Mouse (Mus musculus): ENCODE results near the gene Slit3.

Slit3 gene

GRCm38 (mm10) chr11:35470853-35471252 is 349.8 kb downstream of the Slit3 start:
- no peak for DNase-seq

GRCm38 (mm10) chr11:35472842-35473616 is 352.0 kb downstream of the Slit3 start:
- no peak for DNase-seq

GRCm38 (mm10) chr11:35473617-35473996 is 352.6 kb downstream of the Slit3 start:
- no peak for DNase-seq

DNA sequence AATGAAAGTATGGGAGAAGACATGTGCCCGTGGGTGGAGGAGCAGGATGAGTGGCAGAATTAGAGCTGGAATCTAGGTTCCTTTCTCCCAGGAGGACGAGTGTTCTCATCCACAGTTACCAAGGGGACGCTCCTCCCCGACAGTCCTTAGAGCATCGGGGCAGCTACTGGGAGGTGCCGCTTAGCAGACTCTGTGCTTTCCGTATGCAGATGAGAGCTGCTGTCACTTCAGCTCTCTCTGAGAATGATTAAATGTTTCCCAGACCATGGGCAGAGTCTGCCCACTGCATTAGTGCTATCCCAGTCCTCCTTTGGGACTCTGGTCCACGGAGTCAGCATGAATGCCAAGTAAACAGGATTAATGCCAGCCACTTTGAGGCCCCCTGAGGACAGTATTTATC is 359.1 kb downstream of the Slit3 start:
- DNase-seq = no peak

DNA sequence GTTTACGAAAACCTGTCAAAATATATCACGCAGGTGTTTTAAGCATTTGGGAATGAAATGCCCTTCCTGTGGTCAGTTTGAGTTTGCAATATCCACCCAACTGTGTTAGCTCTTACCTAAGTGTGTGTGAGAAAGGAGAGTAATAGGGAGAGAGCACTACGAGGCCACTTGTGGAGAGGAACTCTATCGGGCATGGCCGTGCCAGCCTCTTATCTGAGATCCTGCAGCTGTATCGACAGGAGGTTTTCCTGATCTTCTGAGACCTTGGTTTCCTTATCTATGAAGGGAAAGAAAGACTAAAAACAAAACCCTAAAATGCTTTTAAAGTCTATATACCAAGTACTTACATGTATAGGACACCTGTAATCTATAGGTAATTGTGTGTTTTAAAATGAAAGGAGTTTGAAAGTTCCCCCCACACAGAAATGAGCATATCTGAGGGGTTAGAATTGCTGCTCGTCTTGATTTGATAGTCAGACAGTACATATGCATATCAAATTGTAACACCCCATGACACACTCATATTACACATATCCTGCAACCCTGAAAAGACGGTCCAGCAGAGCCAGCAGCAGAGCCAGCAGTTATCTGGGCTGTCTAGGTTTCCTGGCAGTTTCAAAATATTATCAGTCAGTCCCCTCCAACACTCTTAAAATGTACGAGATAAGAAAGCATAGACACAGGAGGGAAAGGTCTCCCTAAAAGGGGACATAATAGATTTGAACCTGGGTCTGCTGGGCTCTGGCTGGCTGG is 360.8 kb downstream of the Slit3 start:
- no peak for DNase-seq

DNA sequence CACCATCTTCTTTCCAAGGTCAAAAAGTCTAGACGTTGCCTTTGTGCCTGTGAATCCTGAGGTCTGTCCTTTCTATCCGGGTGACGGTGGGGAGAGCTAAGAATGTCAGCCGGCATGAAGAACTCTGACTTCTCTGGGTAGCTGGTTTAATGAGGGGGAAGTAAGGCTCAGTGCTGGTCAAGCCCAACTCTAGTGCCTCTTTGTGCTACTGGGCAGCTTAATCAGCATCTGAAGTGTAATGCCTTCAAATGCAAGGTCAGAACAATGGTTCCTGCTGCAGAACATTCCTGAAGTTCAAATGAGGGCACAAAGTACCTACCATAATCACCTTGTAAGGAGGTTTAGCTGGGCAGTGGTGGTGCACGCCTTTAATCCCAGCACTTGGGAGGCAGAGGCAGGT is 366.9 kb downstream of the Slit3 start:
- DNase-seq = no peak

DNA sequence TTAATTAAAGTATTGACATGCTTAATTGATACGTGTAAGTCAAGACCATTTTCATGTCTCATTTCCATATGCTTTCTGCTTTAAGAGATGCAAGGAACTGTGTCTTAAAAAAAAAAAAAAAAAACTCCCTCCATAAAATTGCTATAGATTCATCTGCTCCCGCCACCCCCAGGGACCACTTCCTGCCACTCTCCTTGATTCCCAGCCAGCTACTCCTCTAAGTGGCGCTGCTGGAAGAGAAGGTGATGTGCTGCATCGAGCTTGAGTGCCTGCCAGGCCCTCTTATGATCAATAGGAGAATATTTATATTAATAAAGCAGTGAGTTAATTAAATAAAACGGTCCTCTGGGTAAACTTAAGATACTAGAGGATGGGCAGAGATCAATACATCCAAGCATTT is 370.7 kb downstream of the Slit3 start:
- no peak for DNase-seq

DNA sequence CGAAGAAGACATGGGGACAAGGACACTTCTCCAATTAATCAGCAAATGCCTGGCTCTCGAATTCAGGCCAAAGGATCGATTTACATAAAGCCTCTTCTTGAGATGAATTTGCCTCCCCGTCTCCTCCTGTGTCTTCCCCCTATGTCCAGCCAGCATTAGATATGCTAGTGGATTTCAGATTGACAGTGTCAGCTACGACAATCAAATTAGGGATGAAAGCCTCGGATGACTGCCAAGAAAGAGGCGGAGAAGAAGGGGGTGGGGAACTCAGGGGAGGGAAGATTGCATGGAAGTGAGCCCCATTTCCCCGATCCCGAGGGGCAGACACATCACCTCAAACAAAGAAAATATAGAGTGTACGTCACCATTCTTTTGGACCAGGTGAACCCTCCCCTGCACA is 375.9 kb downstream of the Slit3 start:
- DNase-seq = no peak

- no peak for DNase-seq
These were observed 376.9 kb downstream of the Slit3 start for GRCm38 (mm10) chr11:35497961-35498360.

DNA sequence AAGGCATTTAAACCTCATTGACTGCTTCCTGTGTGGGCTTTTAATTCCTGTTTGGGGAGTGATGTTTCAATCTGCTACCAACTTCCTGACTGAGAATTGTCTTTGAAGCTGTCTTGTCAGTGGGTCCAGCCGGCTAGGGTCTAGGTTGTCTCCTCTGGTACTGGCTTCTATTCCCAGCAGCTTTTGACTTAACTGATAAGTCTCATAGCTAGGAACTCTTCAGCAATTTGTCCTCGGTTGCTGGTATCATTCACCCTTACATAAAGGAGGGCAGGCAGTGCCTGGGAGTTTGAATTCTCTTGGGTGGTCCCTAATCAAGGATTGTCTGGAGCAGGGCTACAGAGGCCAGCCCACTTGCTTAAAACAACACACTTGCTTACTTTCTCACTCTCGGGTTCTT is 381.1 kb downstream of the Slit3 start:
- no peak for DNase-seq

DNA sequence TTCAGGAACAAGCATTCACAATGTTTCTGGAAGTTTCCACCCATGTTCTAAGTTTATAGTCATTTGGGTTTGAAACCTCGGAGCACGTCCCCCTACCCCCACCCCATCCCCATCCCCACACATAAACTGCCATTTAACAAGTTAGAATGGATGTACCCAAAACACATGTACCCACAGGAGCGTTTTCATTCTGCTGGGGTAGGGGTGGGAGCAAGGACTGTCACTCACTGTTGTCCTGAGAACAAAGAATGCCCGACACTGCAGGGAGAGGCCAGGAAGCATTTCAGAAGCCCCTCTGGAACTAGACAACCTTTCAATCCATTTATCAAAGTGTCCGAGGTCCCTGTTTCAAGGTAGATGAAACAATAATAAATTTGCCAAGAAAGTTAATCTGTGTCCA is 383.0 kb downstream of the Slit3 start:
- DNase-seq = no peak

DNA sequence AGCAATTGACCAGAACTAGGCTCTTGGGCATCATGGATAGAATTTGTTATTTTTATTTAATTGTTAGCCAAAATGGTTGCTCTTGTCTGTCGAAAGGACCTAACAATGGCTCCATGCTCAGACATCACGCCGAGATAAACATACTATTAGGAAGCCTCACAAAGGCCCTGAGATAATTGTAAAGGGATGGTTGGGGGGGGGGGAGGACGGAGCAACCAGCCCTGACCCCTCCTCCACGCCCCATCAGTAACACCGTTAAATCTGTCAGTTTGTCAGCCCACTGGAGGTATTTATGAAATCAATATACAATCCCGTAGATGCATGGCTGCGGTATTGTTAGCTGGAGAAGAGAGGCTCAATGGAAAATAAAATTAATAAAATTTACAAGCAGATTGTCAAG is 383.9 kb downstream of the Slit3 start:
- no peak for DNase-seq

DNA sequence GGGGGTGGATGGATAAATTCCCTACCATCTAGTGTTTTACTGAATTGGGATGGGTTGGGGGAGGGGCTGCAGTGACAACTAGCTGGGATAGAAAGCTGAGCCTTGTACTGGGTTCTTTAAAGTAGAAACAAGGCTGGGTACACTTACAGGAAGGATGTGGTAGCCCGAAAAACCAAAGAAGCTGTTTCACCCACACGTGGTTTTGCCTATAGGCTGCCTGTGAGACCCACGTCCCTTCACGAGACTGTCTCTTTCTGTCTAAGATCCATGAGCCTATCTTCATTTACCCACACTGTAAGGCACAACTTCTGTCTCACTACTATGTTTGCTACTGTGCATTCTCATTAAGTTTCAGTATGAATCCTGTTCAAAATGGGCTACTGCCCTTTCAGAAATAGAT is 384.3 kb downstream of the Slit3 start:
- no peak for DNase-seq

DNA sequence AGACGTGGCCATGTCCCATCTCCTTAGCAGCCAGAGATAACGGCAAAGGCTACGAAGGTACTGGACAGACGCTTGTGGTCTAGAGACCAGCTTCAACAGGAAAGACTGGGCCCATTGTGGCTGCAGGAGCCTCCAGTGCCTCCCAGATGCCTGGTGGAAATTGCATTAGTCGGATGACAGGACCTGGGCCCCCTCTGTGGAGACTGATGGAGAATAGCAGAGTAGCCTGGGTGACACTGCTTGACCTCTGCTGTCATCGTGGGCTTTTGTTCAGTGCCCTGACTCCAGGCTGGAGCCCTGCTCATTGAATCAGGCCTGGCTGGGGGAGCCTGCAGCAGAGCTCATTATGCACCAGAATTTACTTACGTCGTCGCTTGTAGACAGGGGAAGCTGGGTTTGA is 384.8 kb downstream of the Slit3 start:
- no peak for DNase-seq

DNA sequence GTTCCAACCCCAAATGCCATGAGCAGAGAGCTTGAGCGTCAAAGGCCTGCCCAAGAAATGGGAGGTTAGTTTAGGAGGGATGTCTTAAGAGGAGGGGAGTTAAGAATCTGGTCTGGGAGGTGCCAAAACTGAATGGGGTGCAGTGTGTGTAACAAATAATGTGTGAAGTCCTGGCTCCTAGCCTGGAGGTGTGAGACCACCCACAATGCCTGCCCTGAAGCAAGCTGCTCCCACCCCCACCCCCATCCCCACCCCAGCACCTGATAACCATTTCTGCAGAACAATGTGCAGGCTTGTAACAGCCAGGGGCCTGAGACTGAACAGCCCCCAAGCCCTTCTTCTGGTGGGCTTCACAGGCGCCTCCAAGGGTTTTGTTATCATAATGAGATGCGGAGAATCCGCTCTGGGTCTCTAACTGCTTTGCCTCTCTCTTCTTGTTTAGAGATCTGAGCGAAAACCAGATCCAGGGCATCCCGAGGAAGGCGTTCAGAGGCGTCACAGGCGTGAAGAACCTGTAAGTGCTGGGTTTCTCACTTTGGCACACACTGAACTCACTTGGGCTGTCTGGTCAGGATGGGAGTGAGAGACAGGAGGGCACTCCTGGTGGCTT is 386.9 kb downstream of the Slit3 start:
- DNase-seq = no peak

GRCm38 (mm10) chr11:35512686-35513085 is 391.7 kb downstream of the Slit3 start:
- no peak for DNase-seq

GRCm38 (mm10) chr11:35513343-35513742 is 392.3 kb downstream of the Slit3 start:
- no peak for DNase-seq

- no peak for DNase-seq
These were observed 401.9 kb downstream of the Slit3 start for GRCm38 (mm10) chr11:35522802-35523452.

DNA sequence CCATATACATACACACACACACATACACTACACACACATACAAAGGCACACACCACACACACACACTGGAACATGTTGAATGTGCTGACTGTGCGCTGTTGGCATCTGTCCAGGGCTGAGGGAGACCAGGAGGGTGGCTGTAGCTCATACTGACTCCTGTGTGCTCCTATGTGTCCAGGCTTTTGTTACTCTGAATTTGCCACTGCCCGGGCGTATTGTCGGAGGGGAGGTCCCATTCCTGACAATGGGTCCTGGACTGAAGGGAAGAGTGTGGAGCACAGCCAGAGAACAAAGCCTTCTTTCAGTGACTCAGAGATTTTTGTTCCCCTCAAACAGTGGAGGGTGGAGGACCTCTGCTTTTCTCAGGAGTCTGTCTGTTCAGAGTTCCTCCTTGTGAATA is 402.7 kb downstream of the Slit3 start:
- no peak for DNase-seq

GRCm38 (mm10) chr11:35526219-35526762 is 405.3 kb downstream of the Slit3 start:
- DNase-seq = no peak

DNA sequence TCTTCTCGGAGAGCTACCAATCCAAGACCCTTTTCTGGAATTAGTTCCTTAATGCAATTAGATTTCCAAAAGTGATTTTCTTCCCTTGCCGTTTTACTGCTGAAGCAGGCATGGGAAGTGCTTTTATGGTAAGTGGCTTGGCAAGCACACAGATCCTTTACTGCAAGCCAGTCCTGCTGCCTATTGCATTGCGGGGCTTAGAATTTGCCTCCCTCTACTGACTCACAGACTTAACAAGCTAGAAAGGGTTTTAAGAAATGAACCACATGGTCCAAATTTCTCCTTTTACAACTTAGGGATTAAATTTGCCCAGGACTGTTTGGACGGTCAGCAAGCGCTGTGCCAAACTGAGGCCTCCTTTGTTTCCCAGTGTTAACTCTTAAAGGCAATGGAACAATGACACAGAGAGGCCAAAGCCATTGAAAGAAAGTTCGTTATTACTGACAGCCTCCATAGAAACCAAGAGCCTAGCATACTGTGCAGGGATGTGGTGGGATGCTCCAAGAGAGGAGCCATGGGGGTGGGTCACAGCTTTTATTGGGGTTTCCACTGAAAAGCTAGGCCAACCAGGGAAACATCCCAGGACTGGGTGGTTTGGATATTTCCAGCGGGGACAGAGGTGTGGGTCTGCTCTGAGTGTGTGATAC is 406.9 kb downstream of the Slit3 start:
- DNase-seq = no peak

DNA sequence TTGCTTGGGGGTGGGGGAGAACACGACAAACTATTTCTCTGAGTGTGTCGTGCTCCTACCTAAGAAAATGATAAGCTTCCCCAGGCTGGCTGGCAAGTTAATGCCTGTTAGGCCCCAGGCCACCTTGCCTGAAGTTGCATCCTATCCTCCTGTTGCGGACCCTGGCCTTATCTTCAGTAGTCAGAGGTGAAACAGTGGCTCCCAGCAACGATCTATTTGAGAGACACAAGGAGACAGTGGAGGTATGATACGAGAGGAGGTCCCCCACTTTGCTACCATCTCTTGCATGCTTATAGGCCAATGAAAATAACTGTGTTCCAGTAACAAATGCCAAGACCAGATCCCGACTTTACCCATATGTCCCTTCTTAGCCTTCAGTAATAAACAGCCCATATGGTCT is 414.0 kb downstream of the Slit3 start:
- no peak for DNase-seq

All from kidney, postnatal 36 days (tissue).